Mouse (Mus musculus): ENCODE measurements around the gene 1700025C18Rik.

- TF ChIP-seq POLR2A (IDR thresholded peaks at IDR 0.05; ENCODE audit: low read depth, low read length) (no peak), CTCF (conservative IDR thresholded peaks at IDR 0.05; ENCODE audit: insufficient read depth, insufficient read length, low read depth, low read length) (no peak)
These were observed 16.3 kb downstream of the 1700025C18Rik start for GRCm38 (mm10) chr2:165074081-165074884.

Data from kidney, adult 2 months (tissue).